Mouse (Mus musculus) urinary bladder, adult 18-20 months (tissue): ENCODE results near the gene Sis.

Experiments
- DNase-seq, 2 experiments: peaks; one replicate each; pipeline ENCODE4 v3.0.0; 2022; ENCODE audit warnings: low spot score in 2 of 2, mixed read lengths in 2 of 2

The Sis gene

GRCm38 (mm10) chr3:72967675-72968074 lies at the start of gene Sis:
Sis (minus strand) TSS chr3:72967863.
- DNase-seq: no peak

- DNase-seq: no peak
These were observed 38.4 kb upstream of the Sis start for GRCm38 (mm10) chr3:73006045-73006444.

DNA sequence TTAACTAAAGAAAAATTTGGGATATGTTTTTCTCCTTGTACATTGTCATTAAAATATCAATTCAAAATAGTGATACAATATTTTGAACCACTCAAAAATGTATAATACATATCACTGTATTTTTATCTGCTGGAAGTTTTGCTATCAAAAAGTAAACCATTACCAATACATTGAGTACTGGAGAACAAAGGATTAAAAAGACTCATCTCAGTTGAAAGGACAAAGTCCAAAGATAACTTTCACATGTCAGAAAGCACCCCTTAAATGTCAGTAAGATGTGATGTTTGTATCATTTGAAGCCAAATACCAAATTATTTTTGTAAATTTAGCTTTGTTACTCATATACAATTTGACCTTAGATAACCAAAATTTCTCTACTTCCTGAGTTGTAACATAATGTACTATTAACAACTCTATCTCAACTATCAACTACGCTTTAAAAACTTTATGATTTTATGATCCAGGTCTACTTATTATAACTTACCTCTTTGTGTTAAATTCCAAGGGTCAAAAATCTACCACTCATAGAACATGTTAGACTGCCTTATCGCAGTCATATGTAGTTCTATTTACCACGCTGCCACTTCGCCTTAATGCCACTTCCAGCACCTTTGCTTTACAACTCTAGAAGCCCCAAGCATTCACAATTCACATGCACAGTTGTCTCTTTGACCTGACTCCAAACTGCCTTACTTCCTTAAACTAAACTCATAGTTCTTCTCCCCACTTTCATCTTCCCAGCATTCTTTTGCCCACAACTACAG lies 35.5 kb upstream of the Sis start:
- no peak for DNase-seq

DNA sequence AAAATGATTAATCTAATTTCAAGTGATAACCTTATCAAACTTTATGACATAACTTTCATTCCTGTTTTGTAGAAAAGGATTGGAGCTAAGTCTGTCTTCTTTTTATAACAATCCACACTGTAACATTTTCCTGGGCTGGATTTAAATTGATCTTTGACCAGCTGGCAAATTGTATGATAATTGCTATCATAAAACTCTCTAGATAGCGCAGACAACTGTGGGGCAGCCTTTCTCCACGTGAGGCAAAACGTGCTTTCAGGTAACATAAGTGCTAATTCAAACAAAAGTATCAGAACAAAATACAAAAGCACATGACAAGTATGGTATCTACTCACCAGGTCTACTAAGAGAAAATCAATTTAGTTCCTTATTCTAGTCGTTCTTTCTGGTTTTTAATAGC lies 29.9 kb upstream of the Sis start:
- no peak for DNase-seq

- no peak for DNase-seq
These were observed 23.3 kb upstream of the Sis start for GRCm38 (mm10) chr3:72990992-72991391.

DNA sequence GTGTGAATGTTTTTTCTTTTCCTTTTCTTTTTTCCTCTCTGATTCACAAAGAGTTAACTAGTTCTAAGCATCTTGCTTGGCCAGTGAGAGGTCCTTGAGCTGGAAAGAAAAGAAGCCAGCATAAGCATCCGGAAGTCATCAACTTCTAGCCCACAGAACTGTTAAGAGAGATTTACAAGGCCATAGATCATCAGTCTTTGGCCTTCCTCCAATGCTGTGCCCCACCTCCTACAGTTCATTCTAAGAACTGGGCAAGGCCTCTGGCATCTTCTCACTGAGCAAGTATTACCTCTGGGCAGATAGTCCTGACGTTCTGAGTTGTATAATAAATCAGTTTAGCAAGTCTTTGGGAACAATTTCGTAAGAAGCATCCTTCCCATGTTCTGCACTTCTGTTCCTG lies 8.9 kb upstream of the Sis start:
- no peak for DNase-seq

- DNase-seq: no peak
These were observed 48.6 kb downstream of the Sis start for GRCm38 (mm10) chr3:72918919-72919526.

- no peak for DNase-seq
These were observed 85.2 kb downstream of the Sis start for GRCm38 (mm10) chr3:72882501-72882900.

- DNase-seq: no peak
These were observed 99.5 kb downstream of the Sis start for GRCm38 (mm10) chr3:72868141-72868540.

DNA sequence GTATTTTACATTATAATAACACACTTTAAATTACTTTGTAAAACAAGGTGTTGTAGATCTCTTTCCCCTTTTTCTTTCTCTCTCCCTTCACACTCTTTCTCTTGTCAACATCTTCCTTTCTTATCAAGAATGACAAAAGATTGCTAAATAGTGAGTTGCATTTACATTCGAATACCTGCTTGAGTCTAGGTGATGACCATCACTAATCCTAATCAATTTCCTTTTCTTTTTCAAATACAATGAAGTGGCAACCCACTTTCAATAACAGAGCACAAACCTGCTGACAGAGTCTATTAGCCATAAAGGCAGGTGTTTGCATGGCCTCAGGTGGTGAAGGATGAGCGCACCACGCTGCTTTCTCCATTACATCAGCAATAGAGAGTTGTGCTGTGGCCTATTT lies 108.9 kb downstream of the Sis start:
- DNase-seq: no peak

- DNase-seq: no peak
These were observed 112.3 kb downstream of the Sis start for GRCm38 (mm10) chr3:72855405-72855804.

- DNase-seq: no peak
These were observed 127.0 kb downstream of the Sis start for GRCm38 (mm10) chr3:72840641-72841040.
